Mouse (Mus musculus) ES-E14 (cell line): ENCODE results near the gene Ripor2. TPM values are rescaled to one million over a fixed set of nuclear protein-coding genes. Genes with fewer than 3 reads are reported as not detected.

Experiments used
- DNase-seq: peaks from one replicate; pipeline ENCODE4 v3.0.0-alpha.2; 2013; ENCODE audit warnings: low read depth, low spot score
- H3K27ac ChIP-seq: 2 replicates; pipeline ENCODE4 v1.5.1; 2012; ENCODE audit warnings: low read depth, mild to moderate bottlenecking, low read length, moderate library complexity, mixed read lengths; ENCODE audit not compliant: poor library complexity, insufficient read depth, severe bottlenecking
- H3K36me3 ChIP-seq: 2 replicates; pipeline ENCODE4 v1.6.1; 2012; ENCODE audit warnings: mild to moderate bottlenecking, low read length, moderate library complexity, mixed read lengths; ENCODE audit not compliant: control insufficient read depth, poor library complexity, insufficient read depth, severe bottlenecking
- H3K4me1 ChIP-seq, 2 experiments: fragments of 150-350 bp in 1 of 2; sonication (generic) in 1 of 2; 2 replicates each; pipeline ENCODE4 v1.6.1; 2012; ENCODE audit warnings: low read length in 2 of 2, mild to moderate bottlenecking in 1 of 2, mixed read lengths in 1 of 2; ENCODE audit not compliant: control insufficient read depth in 2 of 2, insufficient read depth in 2 of 2, poor library complexity in 1 of 2
- H3K4me3 ChIP-seq, 2 experiments: fragments of 150-350 bp in 1 of 2; sonication (generic) in 1 of 2; 2 replicates each; pipeline ENCODE4 v1.5.1; 2012; ENCODE audit warnings: low read length in 2 of 2, low read depth in 1 of 2, mild to moderate bottlenecking in 1 of 2, mixed read lengths in 1 of 2; ENCODE audit not compliant: insufficient read depth in 1 of 2, poor library complexity in 1 of 2, severe bottlenecking in 1 of 2
- H3K9ac ChIP-seq: 2 replicates; pipeline ENCODE4 v1.6.1; 2012; ENCODE audit warnings: low read depth, mild to moderate bottlenecking, low read length, mixed read lengths; ENCODE audit not compliant: poor library complexity, insufficient read depth, severe bottlenecking
- H3K9me3 ChIP-seq: fragments of 150-350 bp; sonication (generic); 2 replicates; pipeline ENCODE4 v1.6.1; 2012; ENCODE audit warnings: low read depth, mild to moderate bottlenecking, low read length; ENCODE audit not compliant: control insufficient read depth, insufficient read depth
- CHD2 ChIP-seq: IDR thresholded peaks from 2 replicates; pipeline ENCODE4 v1.6.1; 2014; ENCODE audit warnings: mild to moderate bottlenecking, low read depth, low read length, inconsistent platforms
- HCFC1 ChIP-seq: IDR thresholded peaks from 2 replicates; pipeline ENCODE4 v1.6.1; 2012; ENCODE audit warnings: low read length, inconsistent platforms, borderline replicate concordance; ENCODE audit not compliant: insufficient read depth
- MAFK ChIP-seq: IDR thresholded peaks from 2 replicates; pipeline ENCODE4 v1.6.1; 2014; ENCODE audit warnings: mild to moderate bottlenecking, low read depth, low read length, inconsistent platforms; ENCODE audit not compliant: insufficient read depth
- ZC3H11A ChIP-seq: IDR thresholded peaks from 2 replicates; pipeline ENCODE4 v1.6.1; 2012; ENCODE audit warnings: low read depth, mild to moderate bottlenecking, inconsistent platforms, low read length, borderline replicate concordance
- ZNF384 ChIP-seq: IDR thresholded peaks from 2 replicates; pipeline ENCODE4 v1.6.1; 2012; ENCODE audit warnings: low read depth, low read length, inconsistent platforms
- in situ Hi-C, 2 experiments: fragments of 600-800 bp; cut with MboI; formaldehyde crosslinking; loops; one replicate each; pipeline ENCODE4 v1.15.1; 2025; ENCODE audit warnings: low sequenced_read_pairs in 2 of 2, inconsistent platforms in 1 of 2; ENCODE audit not compliant: unreplicated experiment in 2 of 2
- total RNA-seq: library from RNA; depleted of rRNA; stranded (reverse); fragments of 300-350 nt; gene quantifications from 2 replicates; pipeline ENCODE4 v1.2.3, GENCODE M21; 2012

Gene Ripor2
- total RNA-seq, 1 experiment = 0.71 TPM

GRCm38 (mm10) chr13:24567176-24567811 lies 14.7 kb upstream of the Ripor2 start:
- no peaks in the 10 kb centered on the region for H3K36me3 ChIP-seq
- no peak overlapping the region for H3K27ac ChIP-seq
- no peaks in the 10 kb centered on the region for H3K9me3 ChIP-seq
- no peak overlapping the region for H3K9ac ChIP-seq
- in situ Hi-C loops = no loop called here
- no peak for DNase-seq
- H3K4me3 ChIP-seq = no peak overlapping the region
- H3K4me1 ChIP-seq = 0 out of 4 replicates have a peak, but pooled peaks cover 0 to 2% of the 10 kb centered on the region in 2 experiments
- TF ChIP-seq HCFC1 (no peak), CHD2 (no peak), ZNF384 (no peak), ZC3H11A (no peak), MAFK (no peak)

GRCm38 (mm10) chr13:24569066-24569465 lies 12.9 kb upstream of the Ripor2 start:
- TF ChIP-seq ZC3H11A (no peak), ZNF384 (no peak), CHD2 (no peak), MAFK (no peak), HCFC1 (no peak)
- H3K9me3 ChIP-seq = no peaks in the 10 kb centered on the region
- H3K4me3 ChIP-seq = no peak overlapping the region
- in situ Hi-C loops = no loop called here
- 0 out of 4 replicates have a peak, but pooled peaks cover 0 to 2% of the 10 kb centered on the region in 2 experiments for H3K4me1 ChIP-seq
- no peaks in the 10 kb centered on the region for H3K36me3 ChIP-seq
- no peak overlapping the region for H3K27ac ChIP-seq
- no peak for DNase-seq
- no peak overlapping the region for H3K9ac ChIP-seq

- no peaks in the 10 kb centered on the region for H3K9me3 ChIP-seq
- in situ Hi-C loops = no loop called here
- no peaks in the 10 kb centered on the region for H3K36me3 ChIP-seq
- H3K4me3 ChIP-seq = no peak overlapping the region
- DNase-seq = no peak
- TF ChIP-seq HCFC1 = no peak
- no peak for TF ChIP-seq MAFK
- TF ChIP-seq ZC3H11A = no peak
- TF ChIP-seq ZNF384 = no peak
- TF ChIP-seq CHD2 = no peak
- H3K27ac ChIP-seq = no peak overlapping the region
- no peak overlapping the region for H3K9ac ChIP-seq
- H3K4me1 ChIP-seq = peaks cover 0 to 5% of the 10 kb centered on the region in 2 experiments; a peak in 1 of 4 replicates
These were observed 11.3 kb upstream of the Ripor2 start for GRCm38 (mm10) chr13:24570716-24571115.

GRCm38 (mm10) chr13:24571906-24572305 lies 10.1 kb upstream of the Ripor2 start:
- TF ChIP-seq HCFC1 (no peak), CHD2 (no peak), ZC3H11A (no peak), ZNF384 (no peak), MAFK (no peak)
- in situ Hi-C loops = no loop called here

More at GRCm38 (mm10) chr13:24571906-24572305, 10.1 kb upstream of the Ripor2 start:
- H3K36me3 ChIP-seq = no peaks in the 10 kb centered on the region
- no peak for DNase-seq
- no peaks in the 10 kb centered on the region for H3K9me3 ChIP-seq
- peaks cover 0 to 4% of the 10 kb centered on the region in 2 experiments; a peak in 1 of 4 replicates for H3K4me1 ChIP-seq
- H3K4me3 ChIP-seq = no peak overlapping the region
- H3K27ac ChIP-seq = no peak overlapping the region
- H3K9ac ChIP-seq = no peak overlapping the region
